Mouse (Mus musculus) small intestine, adult 2 months (tissue): ENCODE measurements around the gene Trpm3.

Source experiments
- CTCF ChIP-seq: fragments of 200-500 bp; IDR thresholded peaks from 2 replicates; pipeline ENCODE4 v1.5.1; 2012; ENCODE audit warnings: low read depth, mild to moderate bottlenecking, control low read depth, inconsistent platforms, low read length, moderate library complexity, mixed read lengths; ENCODE audit not compliant: insufficient replicate concordance, insufficient read length; ENCODE audit errors: extremely low read depth
- POLR2A ChIP-seq: fragments of 200-500 bp; IDR thresholded peaks from 2 replicates; pipeline ENCODE4 v1.6.1; 2012; ENCODE audit warnings: low read depth, mild to moderate bottlenecking, control low read depth, inconsistent platforms, low read length, moderate library complexity

- TF ChIP-seq CTCF (no peak), POLR2A (no peak)
Observed at GRCm38 (mm10) chr19:22635635-22636034, 496.8 kb downstream of the Trpm3 start.
